Mouse (Mus musculus) liver, embryonic 14.5 days (tissue): ENCODE measurements around the gene Rbbp4. TPM values are rescaled to one million over a fixed set of nuclear protein-coding genes. Genes with fewer than 3 reads are reported as not detected.

Source experiments
- ATAC-seq: fragments of 200-750 bp; cut with Nextera tagmentation; 2 replicates; pipeline ENCODE4 v1.8.0; 2017; ENCODE audit warnings: moderate number of reproducible peaks, mild to moderate bottlenecking, moderate library complexity; ENCODE audit not compliant: insufficient read depth
- DNase-seq, 3 experiments: peaks; one replicate each; pipeline ENCODE4 v3.0.0-alpha.2; 2012 to 2013; ENCODE audit warnings: low read depth in 3 of 3, low spot score in 3 of 3
- H3K27ac ChIP-seq: fragments of 300-500 bp; sonication (generic); 2 replicates; pipeline ENCODE4 v1.5.1; 2014; ENCODE audit warnings: moderate library complexity, mild to moderate bottlenecking, control low read depth, inconsistent platforms
- H3K27me3 ChIP-seq: fragments of 300-500 bp; sonication (generic); 2 replicates; pipeline ENCODE4 v1.6.1; 2014; ENCODE audit warnings: mild to moderate bottlenecking, low read length, moderate library complexity; ENCODE audit not compliant: control insufficient read depth, insufficient read depth
- H3K36me3 ChIP-seq: fragments of 300-500 bp; sonication (generic); replicated peaks from 2 replicates; pipeline ENCODE4 v1.6.1; 2014; ENCODE audit warnings: low read depth; ENCODE audit not compliant: control insufficient read depth, insufficient read depth
- H3K4me1 ChIP-seq, 2 experiments: fragments of 200-500 bp in 1 of 2; fragments of 300-500 bp in 1 of 2; sonication (generic) in 1 of 2; replicated peaks; 2 replicates each; pipeline ENCODE4 v1.6.1; 2012 to 2014; ENCODE audit warnings: antibody characterized with exemption in 1 of 2, inconsistent platforms in 1 of 2, low read length in 1 of 2; ENCODE audit not compliant: control insufficient read depth in 2 of 2, insufficient read depth in 2 of 2
- H3K4me2 ChIP-seq: fragments of 300-500 bp; sonication (generic); 2 replicates; pipeline ENCODE4 v1.6.1; 2014; ENCODE audit warnings: low read depth, mild to moderate bottlenecking, control low read depth, moderate library complexity
- H3K4me3 ChIP-seq, 2 experiments: fragments of 200-500 bp in 1 of 2; fragments of 300-500 bp in 1 of 2; sonication (generic) in 1 of 2; 2 replicates each; pipeline ENCODE4 v1.5.1; 2012 to 2014; ENCODE audit warnings: low read depth in 2 of 2, low read length in 2 of 2, mild to moderate bottlenecking in 2 of 2, control low read depth in 1 of 2, inconsistent platforms in 1 of 2, moderate library complexity in 1 of 2; ENCODE audit not compliant: insufficient read depth in 1 of 2
- H3K9ac ChIP-seq: fragments of 300-500 bp; sonication (generic); replicated peaks from 2 replicates; pipeline ENCODE4 v1.6.1; 2014; ENCODE audit warnings: mild to moderate bottlenecking, control low read depth, moderate library complexity
- H3K9me3 ChIP-seq: fragments of 300-500 bp; sonication (generic); 2 replicates; pipeline ENCODE4 v1.6.1; 2016; ENCODE audit warnings: low read length, mixed read lengths; ENCODE audit not compliant: control insufficient read depth
- CTCF ChIP-seq: IDR thresholded peaks from 2 replicates; pipeline ENCODE4 v1.5.1; 2016; ENCODE audit warnings: antibody characterized with exemption, low read depth, control low read depth
- EP300 ChIP-seq: IDR thresholded peaks from 2 replicates; pipeline ENCODE4 v1.6.1; 2016; ENCODE audit warnings: antibody characterized with exemption, low read depth
- WGBS: fragments of 180-500 bp; shearing (Covaris S2); extraction: QIAGEN DNeasy Blood & Tissue Kit; methylation state at CpG from one replicate; pipeline ENCODE4 v1.1.7; 2014; ENCODE audit not compliant: insufficient replicate concordance; 5-methylcytosine and 5-hydroxymethylcytosine counted together
- polyA plus RNA-seq, 2 experiments: library from polyadenylated mRNA; depleted of rRNA in 1 of 2; stranded (reverse) in 1 of 2; unstranded in 1 of 2; fragments of >200 nt; fragmentation: Nextera tagmentation in 1 of 2; extraction: Ambion mirVana in 1 of 2; gene quantifications; 2 replicates each; pipeline versions ENCODE4 v1.2.1 to v1.2.3; 2012 to 2014

Gene Rbbp4
- polyA plus RNA-seq, 2 experiments, result 60.8 to 241 TPM

GRCm38 (mm10) chr4:129342705-129343104, 7.5 kb upstream of the Rbbp4 start:
- ATAC-seq, result no peak
- no peak overlapping the region for H3K27ac ChIP-seq

GRCm38 (mm10) chr4:129341888-129342287, 6.7 kb upstream of the Rbbp4 start:
- H3K4me2 ChIP-seq, result no peak overlapping the region
- ATAC-seq (no peak), DNase-seq (no peak)
- peaks cover 29 to 33% of the 10 kb centered on the region in 2 experiments for H3K4me1 ChIP-seq
- H3K27me3 ChIP-seq, result no peaks in the 10 kb centered on the region
- peaks cover 20% of the 10 kb centered on the region for H3K36me3 ChIP-seq
- H3K9me3 ChIP-seq, result no peaks in the 10 kb centered on the region
- 82% methylated on average over 1 of the region's 1 CpGs for WGBS
- peak; percentile 57 for TF ChIP-seq CTCF
- no peak for TF ChIP-seq EP300
- no peak overlapping the region for H3K27ac ChIP-seq
- H3K4me3 ChIP-seq, result no peak overlapping the region
- H3K9ac ChIP-seq, result no peak overlapping the region

More at GRCm38 (mm10) chr4:129342705-129343104, 7.5 kb upstream of the Rbbp4 start:
- DNase-seq, result no peak
- Histone ChIP-seq H3K4me1 (peaks cover 23 to 26% of the 10 kb centered on the region in 2 experiments), H3K4me2 (no peak overlapping the region), H3K9ac (no peak overlapping the region), H3K4me3 (no peak overlapping the region), H3K36me3 (peaks cover 21% of the 10 kb centered on the region), H3K9me3 (no peaks in the 10 kb centered on the region), H3K27me3 (no peaks in the 10 kb centered on the region)
- TF ChIP-seq EP300 (no peak), CTCF (no peak)
- WGBS, result 78% methylated on average over 2 of the region's 2 CpGs

- H3K4me2 ChIP-seq, result peak overlapping the region; percentile 59
- peak; percentile 64 for ATAC-seq
Observed at GRCm38 (mm10) chr4:129339743-129340142, 4.6 kb upstream of the Rbbp4 start.

GRCm38 (mm10) chr4:129336291-129336690, 1.1 kb upstream of the Rbbp4 start:
- Histone ChIP-seq H3K4me3 (peak overlapping the region; percentile 84 to 99), H3K36me3 (peaks cover 21% of the 10 kb centered on the region), H3K4me1 (peaks cover 42 to 43% of the 10 kb centered on the region in 2 experiments), H3K4me2 (peak overlapping the region; percentile 97), H3K27me3 (no peaks in the 10 kb centered on the region), H3K27ac (peak overlapping the region; percentile 98), H3K9ac (peak overlapping the region; percentile 91), H3K9me3 (no peaks in the 10 kb centered on the region)
- TF ChIP-seq CTCF, result no peak
- DNase-seq (no peak), ATAC-seq (no peak)
- 46% methylated on average over 14 of the region's 14 CpGs for WGBS

More at GRCm38 (mm10) chr4:129339743-129340142, 4.6 kb upstream of the Rbbp4 start:
- no peak overlapping the region for H3K4me3 ChIP-seq
- peak overlapping the region; percentile 89 for H3K27ac ChIP-seq
- peaks cover 29 to 33% of the 10 kb centered on the region in 2 experiments for H3K4me1 ChIP-seq
- peak overlapping the region; percentile 4 for H3K9ac ChIP-seq
- H3K36me3 ChIP-seq, result peaks cover 20% of the 10 kb centered on the region
- H3K9me3 ChIP-seq, result no peaks in the 10 kb centered on the region
- no peaks in the 10 kb centered on the region for H3K27me3 ChIP-seq
- no peak for TF ChIP-seq CTCF
- peak; percentile 87 for TF ChIP-seq EP300
- peak in 1 of 3 experiments; percentile 73 for DNase-seq
- WGBS, result 18% methylated on average over 3 of the region's 3 CpGs

- Histone ChIP-seq H3K9ac (peak overlapping the region; percentile 95), H3K4me2 (peak overlapping the region; percentile 97), H3K36me3 (peaks cover 36% of the 10 kb centered on the region), H3K9me3 (no peaks in the 10 kb centered on the region), H3K4me1 (peaks cover 35% of the 10 kb centered on the region in 2 experiments), H3K4me3 (peak overlapping the region; percentile 87 to 99), H3K27ac (peak overlapping the region; percentile 82), H3K27me3 (no peaks in the 10 kb centered on the region)
- peak; percentile 62 for ATAC-seq
- TF ChIP-seq CTCF (no peak), EP300 (no peak)
- DNase-seq, result peak in 1 of 3 experiments; percentile 24
- under 1% methylated on average over 62 of the region's 62 CpGs for WGBS
Observed at GRCm38 (mm10) chr4:129334677-129335215, 424 bp downstream of the Rbbp4 start.
